Mouse (Mus musculus) forebrain, embryonic 10.5 days (tissue): ENCODE measurements around the gene Brdt. TPM values are rescaled to one million over a fixed set of nuclear protein-coding genes. Genes with fewer than 3 reads are reported as not detected.

Experiments
- DNase-seq: peaks from one replicate; pipeline ENCODE4 v3.0.0-alpha.2; 2017; ENCODE audit warnings: low spot score; ENCODE audit errors: extremely low spot score
- H3K27ac ChIP-seq: fragments of 300-500 bp; sonication (generic); 2 replicates; pipeline ENCODE4 v1.5.1; 2016; ENCODE audit warnings: mild to moderate bottlenecking
- H3K27me3 ChIP-seq: fragments of 300-500 bp; sonication (generic); 2 replicates; pipeline ENCODE4 v1.6.1; 2016; ENCODE audit warnings: mild to moderate bottlenecking; ENCODE audit not compliant: poor library complexity, severe bottlenecking
- H3K36me3 ChIP-seq: fragments of 300-500 bp; sonication (generic); replicated peaks from 2 replicates; pipeline ENCODE4 v1.6.1; 2016; ENCODE audit warnings: mild to moderate bottlenecking, moderate library complexity
- H3K4me1 ChIP-seq: fragments of 300-500 bp; sonication (generic); 2 replicates; pipeline ENCODE4 v1.6.1; 2016
- H3K4me3 ChIP-seq: fragments of 300-500 bp; sonication (generic); 2 replicates; pipeline ENCODE4 v1.5.1; 2016; ENCODE audit warnings: mild to moderate bottlenecking, moderate library complexity
- H3K9me3 ChIP-seq: fragments of 300-500 bp; sonication (generic); 2 replicates; pipeline ENCODE4 v1.6.1; 2016; ENCODE audit warnings: mild to moderate bottlenecking, moderate library complexity
- WGBS: fragments of 180-500 bp; shearing (Covaris S2); methylation state at CpG from one replicate; pipeline ENCODE4 v1.1.7; 2016; 5-methylcytosine and 5-hydroxymethylcytosine counted together
- polyA plus RNA-seq: library from polyadenylated mRNA; unstranded; fragments of >200 nt; fragmentation: Nextera tagmentation; extraction: Ambion mirVana; gene quantifications from 2 replicates; pipeline ENCODE4 v1.2.1, GENCODE M21; 2016

Gene Brdt
- polyA plus RNA-seq, 1 experiment from 2014 or later, result 0.77 TPM

DNA sequence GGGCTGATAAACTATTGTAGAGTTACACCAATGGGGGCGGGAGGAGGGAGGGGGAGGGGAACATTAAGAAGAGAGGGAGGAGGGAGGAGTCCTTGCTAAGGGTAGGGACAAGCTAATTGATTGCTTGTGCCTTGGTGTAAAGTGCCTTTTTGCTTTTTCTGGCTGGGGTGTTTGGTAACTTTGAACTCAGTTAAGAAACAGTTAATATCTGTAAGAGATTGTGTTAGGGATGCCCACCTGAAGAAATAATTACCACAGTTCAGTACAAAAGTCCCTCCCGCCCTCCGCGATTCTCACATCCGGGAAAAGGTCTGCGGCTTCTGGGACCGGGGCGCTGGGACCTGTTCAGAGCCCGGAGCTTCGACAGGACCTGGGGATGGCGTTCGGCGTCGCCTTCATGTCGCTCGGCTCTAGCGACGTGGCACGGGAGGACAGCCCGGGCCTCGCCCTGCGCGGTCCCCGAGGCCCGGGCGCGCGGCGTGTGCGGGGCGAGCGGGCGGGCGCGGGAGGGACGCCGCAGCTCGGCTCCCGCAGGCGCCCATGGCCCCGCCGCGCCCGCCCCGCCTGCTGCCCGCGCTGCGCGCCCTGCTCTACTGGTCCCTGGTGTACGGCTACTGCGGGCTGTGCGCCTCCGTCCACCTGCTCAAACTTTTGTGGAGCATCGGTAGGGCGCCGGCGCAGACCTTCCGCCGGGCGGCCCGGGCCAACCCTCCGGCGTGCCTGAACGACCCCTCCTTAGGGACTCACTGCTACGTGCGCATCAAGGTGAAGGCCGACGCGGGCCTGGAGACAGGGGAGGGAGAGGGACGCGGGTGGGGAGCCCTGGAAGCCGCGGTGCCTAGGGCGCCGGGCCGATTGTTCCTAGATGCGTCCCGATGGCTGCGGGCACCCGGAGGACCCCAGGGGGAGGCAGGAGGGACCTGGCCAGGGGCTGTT lies 72.3 kb downstream of the Brdt start:
- Histone ChIP-seq H3K4me3 (peak overlapping the region; percentile 68), H3K27ac (peak overlapping the region; percentile 82), H3K4me1 (peaks cover 22% of the 10 kb centered on the region), H3K27me3 (peaks cover 54% of the 10 kb centered on the region), H3K36me3 (no peaks in the 10 kb centered on the region), H3K9me3 (peaks cover 3% of the 10 kb centered on the region; the same call in 1 of the 2 replicates)
- under 1% methylated on average over 80 of the region's 80 CpGs for whole genome bisulfite sequencing
- DNase-seq, result peak; percentile 47

GRCm38 (mm10) chr5:107403947-107404684 lies 73.2 kb downstream of the Brdt start:
- WGBS, result 37% methylated on average over 12 of the region's 12 CpGs
- peak overlapping the region; percentile 82 for H3K27ac ChIP-seq
- peaks cover 22% of the 10 kb centered on the region for H3K4me1 ChIP-seq
- no peaks in the 10 kb centered on the region for H3K9me3 ChIP-seq
- no peaks in the 10 kb centered on the region for H3K36me3 ChIP-seq
- peak overlapping the region; percentile 68 for H3K4me3 ChIP-seq
- peaks cover 54% of the 10 kb centered on the region for H3K27me3 ChIP-seq
- DNase-seq, result no peak

GRCm38 (mm10) chr5:107405361-107405760 lies 74.4 kb downstream of the Brdt start:
- peaks cover 22% of the 10 kb centered on the region for H3K4me1 ChIP-seq
- no peaks in the 10 kb centered on the region for H3K9me3 ChIP-seq
- H3K27ac ChIP-seq, result no peak overlapping the region
- H3K36me3 ChIP-seq, result no peaks in the 10 kb centered on the region
- peaks cover 54% of the 10 kb centered on the region for H3K27me3 ChIP-seq
- H3K4me3 ChIP-seq, result no peak overlapping the region
- DNase-seq, result no peak
- WGBS, result 85% methylated on average over 4 of the region's 4 CpGs

- H3K27me3 ChIP-seq, result peaks cover 13% of the 10 kb centered on the region
- DNase-seq, result no peak
- 97% methylated on average over 1 of the region's 1 CpGs for WGBS
- H3K4me1 ChIP-seq, result no peaks in the 10 kb centered on the region
- no peak overlapping the region for H3K27ac ChIP-seq
- H3K9me3 ChIP-seq, result no peaks in the 10 kb centered on the region
- no peak overlapping the region for H3K4me3 ChIP-seq
- H3K36me3 ChIP-seq, result no peaks in the 10 kb centered on the region
Observed at GRCm38 (mm10) chr5:107410305-107410704, 79.3 kb downstream of the Brdt start.

DNA sequence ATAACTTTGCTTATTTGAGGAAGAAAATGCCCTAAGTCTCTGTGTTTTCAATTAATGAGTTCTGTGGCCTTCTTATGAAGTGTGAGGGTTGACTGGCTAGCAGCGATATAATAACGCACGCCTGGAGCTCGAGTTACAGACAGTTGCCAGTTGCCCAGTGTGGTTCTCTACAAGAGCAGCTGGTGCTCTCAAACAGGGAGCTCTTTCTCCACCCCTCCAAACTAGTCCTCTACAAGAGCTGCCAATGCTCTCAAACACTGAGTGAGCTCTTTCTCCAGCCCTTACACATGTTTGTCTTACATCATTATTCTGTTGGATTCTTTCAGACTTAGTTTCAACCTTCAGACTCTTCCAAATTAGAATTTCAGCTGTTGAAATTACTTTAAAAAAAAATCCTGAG lies 80.4 kb downstream of the Brdt start:
- 73% methylated on average over 4 of the region's 4 CpGs for WGBS

GRCm38 (mm10) chr5:107412285-107412684 lies 81.3 kb downstream of the Brdt start:
- no peaks in the 10 kb centered on the region for H3K9me3 ChIP-seq
- no peak overlapping the region for H3K27ac ChIP-seq
- no peaks in the 10 kb centered on the region for H3K27me3 ChIP-seq
- DNase-seq, result no peak
- WGBS, result 83% methylated on average over 2 of the region's 2 CpGs
- no peak overlapping the region for H3K4me3 ChIP-seq
- no peaks in the 10 kb centered on the region for H3K36me3 ChIP-seq
- H3K4me1 ChIP-seq, result no peaks in the 10 kb centered on the region

More for the DNA sequence above, 80.4 kb downstream of the Brdt start:
- Histone ChIP-seq H3K27me3 (0 out of 2 replicates have a peak, but pooled peaks cover 5% of the 10 kb centered on the region), H3K9me3 (no peaks in the 10 kb centered on the region), H3K4me3 (no peak overlapping the region), H3K4me1 (no peaks in the 10 kb centered on the region), H3K36me3 (no peaks in the 10 kb centered on the region), H3K27ac (no peak overlapping the region)
- no peak for DNase-seq

- no peak overlapping the region for H3K4me3 ChIP-seq
- H3K4me1 ChIP-seq, result no peaks in the 10 kb centered on the region
- DNase-seq, result no peak
- no peaks in the 10 kb centered on the region for H3K27me3 ChIP-seq
- H3K36me3 ChIP-seq, result no peaks in the 10 kb centered on the region
- no peaks in the 10 kb centered on the region for H3K9me3 ChIP-seq
- H3K27ac ChIP-seq, result no peak overlapping the region
- 79% methylated on average over 2 of the region's 2 CpGs for WGBS
Observed at GRCm38 (mm10) chr5:107415098-107415497, 84.1 kb downstream of the Brdt start.

- Histone ChIP-seq H3K4me1 (no peaks in the 10 kb centered on the region), H3K4me3 (no peak overlapping the region), H3K36me3 (no peaks in the 10 kb centered on the region), H3K27ac (no peak overlapping the region), H3K27me3 (no peaks in the 10 kb centered on the region), H3K9me3 (no peaks in the 10 kb centered on the region)
- no peak for DNase-seq
- 96% methylated on average over 1 of the region's 1 CpGs for WGBS
Observed at GRCm38 (mm10) chr5:107421676-107422075, 90.7 kb downstream of the Brdt start.

GRCm38 (mm10) chr5:107431249-107431648 lies 100.3 kb downstream of the Brdt start, which contains the start of gene Lpcat2b:
Gene Lpcat2b (plus strand): TSS chr5:107431549.
- Histone ChIP-seq H3K36me3 (no peaks in the 10 kb centered on the region), H3K4me1 (no peaks in the 10 kb centered on the region), H3K9me3 (no peaks in the 10 kb centered on the region), H3K4me3 (no peak within 1 kb of the TSS), H3K27me3 (no peaks in the 10 kb centered on the region), H3K27ac (no peak within 1 kb of the TSS)
- DNase-seq, result no peak
- 80% methylated on average over 3 of the region's 3 CpGs for WGBS

DNA sequence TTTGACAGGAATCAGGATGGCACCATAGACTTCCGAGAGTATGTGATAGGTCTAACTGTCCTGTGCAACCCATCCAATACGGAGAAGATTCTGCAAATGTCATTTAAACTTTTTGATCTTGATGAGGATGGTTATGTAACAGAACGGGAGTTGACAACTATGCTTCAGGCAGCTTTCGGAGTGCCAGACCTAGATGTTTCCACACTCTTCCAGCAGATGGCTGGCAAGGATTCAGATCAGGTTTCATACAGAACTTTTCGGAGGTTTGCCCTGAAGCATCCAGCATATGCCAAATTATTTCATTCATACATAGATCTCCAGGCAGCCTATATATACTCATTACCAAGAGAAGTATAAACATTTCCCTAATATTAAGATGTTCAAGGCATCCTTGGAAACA lies 103.0 kb downstream of the Brdt start:
- H3K36me3 ChIP-seq, result no peaks in the 10 kb centered on the region
- H3K4me1 ChIP-seq, result peaks cover 15% of the 10 kb centered on the region
- no peak overlapping the region for H3K27ac ChIP-seq
- H3K4me3 ChIP-seq, result no peak overlapping the region
- H3K9me3 ChIP-seq, result no peaks in the 10 kb centered on the region
- DNase-seq, result no peak
- WGBS, result 86% methylated on average over 5 of the region's 5 CpGs
- no peaks in the 10 kb centered on the region for H3K27me3 ChIP-seq

DNA sequence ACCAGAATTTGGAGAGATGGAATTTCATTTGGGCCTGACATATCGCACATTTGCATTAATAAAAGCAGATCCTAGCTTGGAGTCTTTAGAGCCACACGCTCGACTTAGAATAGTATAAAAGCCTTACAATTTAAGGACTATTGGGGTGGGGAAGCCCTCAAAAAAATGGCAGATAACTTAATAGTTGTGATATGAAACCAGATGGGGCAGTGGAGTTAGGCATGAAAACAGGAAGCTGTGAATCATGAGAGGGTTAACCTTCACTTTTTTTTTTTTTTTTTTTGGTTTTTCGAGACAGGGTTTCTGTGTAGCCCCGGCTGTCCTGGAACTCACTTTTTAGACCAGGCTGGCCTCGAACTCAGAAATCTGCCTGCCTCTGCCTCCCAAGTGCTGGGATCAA lies 105.2 kb downstream of the Brdt start:
- 93% methylated on average over 6 of the region's 6 CpGs for WGBS
- no peaks in the 10 kb centered on the region for H3K36me3 ChIP-seq
- no peak overlapping the region for H3K4me3 ChIP-seq
- H3K9me3 ChIP-seq, result no peaks in the 10 kb centered on the region
- no peak for DNase-seq
- no peaks in the 10 kb centered on the region for H3K27me3 ChIP-seq
- H3K4me1 ChIP-seq, result peaks cover 16% of the 10 kb centered on the region
- no peak overlapping the region for H3K27ac ChIP-seq
